In the genomic region with DNA sequence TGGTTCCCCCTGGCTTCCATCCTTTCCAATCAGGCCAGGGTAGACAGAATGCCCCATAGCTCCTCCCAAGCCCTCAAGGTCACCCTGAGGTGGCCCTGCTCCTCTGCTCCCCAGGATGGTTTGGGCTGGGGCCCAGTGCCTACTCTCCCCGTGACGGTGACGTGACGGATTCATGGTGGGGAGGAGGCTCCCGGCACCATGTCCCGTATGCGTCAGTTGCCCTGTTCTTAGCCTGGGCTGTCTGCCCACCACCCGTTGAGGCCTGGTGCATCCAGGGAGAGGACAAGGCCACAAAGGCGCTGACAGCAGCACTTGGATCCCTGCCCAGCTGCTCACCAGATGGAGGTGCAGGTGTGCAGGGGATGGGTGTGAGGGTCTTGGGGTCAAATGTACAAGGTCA, we compare ENCODE assay signal across 13 mouse cellular contexts. TPM values are rescaled to one million over a fixed set of nuclear protein-coding genes. Genes with fewer than 3 reads are reported as not detected.
A peak's percentile ranks its signal among the peaks of the same experiment; 100 is the strongest.
DNase-seq lines count a peak whose midpoint lies in the region; ATAC-seq and TF ChIP-seq lines count a peak whose summit lies in the region.
"Had no signal": no experiment of that assay in that cellular context is flagged by ENCODE, and none has a peak within 500 bp of the region (broad histone marks: within the 10 kb centered on the region; RNA-seq: fewer than 3 reads in every experiment).

No protein-coding gene starts in this region.

- H3K9me3 ChIP-seq in hindbrain, postnatal 0 days (ENCODE audit: low read length) = no peaks in the 10 kb centered on the region
- no peaks in the 10 kb centered on the region for H3K9me3 ChIP-seq in intestine, embryonic 16.5 days (ENCODE audit: control insufficient read depth, low read length)
- H3K9me3 ChIP-seq: midbrain, embryonic 15.5 days; stomach, embryonic 15.5 days had no signal

- H3K27ac ChIP-seq in gastrocnemius, adult 2 months = no peak overlapping the region
- peak overlapping the region; percentile 24 for H3K27ac ChIP-seq in cortical plate, adult 2 months (ENCODE audit: insufficient read depth, low read length)
- no peak overlapping the region for H3K27ac ChIP-seq in hindbrain, postnatal 0 days
- H3K27ac ChIP-seq in intestine, embryonic 16.5 days (ENCODE audit: low read length) = no peak overlapping the region
- H3K27ac ChIP-seq: kidney, postnatal 0 days; midbrain, embryonic 15.5 days; stomach, embryonic 15.5 days had no signal

- no peaks in the 10 kb centered on the region for H3K27me3 ChIP-seq in hindbrain, postnatal 0 days (ENCODE audit: insufficient read depth, low read length)
- peaks cover 27% of the 10 kb centered on the region for H3K27me3 ChIP-seq in intestine, embryonic 16.5 days (replicated peaks; ENCODE audit: control insufficient read depth, insufficient read depth, low read length)

- WGBS in hindbrain, postnatal 0 days = 37% methylated on average over 9 of the region's 9 CpGs
- 78% methylated on average over 9 of the region's 9 CpGs for WGBS in intestine, embryonic 16.5 days

- no peak overlapping the region for H3K4me2 ChIP-seq in hindbrain, postnatal 0 days (ENCODE audit: low read depth, low read length)
- H3K4me2 ChIP-seq in intestine, embryonic 16.5 days (ENCODE audit: low read depth, low read length) = no peak overlapping the region
- H3K4me2 ChIP-seq: midbrain, embryonic 15.5 days; stomach, embryonic 15.5 days had no signal

- no peaks in the 10 kb centered on the region; the same call in 1 of the 2 replicates for H3K36me3 ChIP-seq in hindbrain, postnatal 0 days (ENCODE audit: insufficient read depth, low read length)
- H3K36me3 ChIP-seq in intestine, embryonic 16.5 days (ENCODE audit: control insufficient read depth, insufficient read depth, low read length) = no peaks in the 10 kb centered on the region
- H3K36me3 ChIP-seq: stomach, embryonic 15.5 days had no signal

- TF ChIP-seq CTCF in gastrocnemius, adult 2 months (IDR thresholded peaks at IDR 0.05) = no peak
- TF ChIP-seq CTCF in cortical plate, adult 2 months (IDR thresholded peaks at IDR 0.05; ENCODE audit: extremely low read depth, insufficient read depth, low read length) = no peak
- TF ChIP-seq CTCF in hindbrain, postnatal 0 days (IDR thresholded peaks at IDR 0.05; ENCODE audit: low read depth) = no peak

- peak; percentile 26 for DNase-seq in gastrocnemius, adult 2 months
- no peak for DNase-seq in gastrocnemius, postnatal 25 days
- peak; percentile 21 for DNase-seq in ovary, adult 18-20 months (ENCODE audit: low spot score)
- DNase-seq in ovary, postnatal 14 days (ENCODE audit: low spot score) = no peak
- no peak for DNase-seq in hindbrain, postnatal 0 days (ENCODE audit: low spot score)
- no peak for DNase-seq in lung, postnatal 25 days (ENCODE audit: low spot score)
- DNase-seq: gastrocnemius, postnatal 36 days had no signal

- H3K4me1 ChIP-seq in cortical plate, adult 2 months (ENCODE audit: control insufficient read depth, insufficient read depth, low read length) = peaks cover 34% of the 10 kb centered on the region
- H3K4me1 ChIP-seq in hindbrain, postnatal 0 days (ENCODE audit: insufficient read depth, low read length) = peaks cover 7% of the 10 kb centered on the region; the same call in 1 of the 2 replicates
- H3K4me1 ChIP-seq in intestine, embryonic 16.5 days (ENCODE audit: control insufficient read depth, insufficient read depth, low read length) = no peaks in the 10 kb centered on the region

- H3K4me3 ChIP-seq in gastrocnemius, adult 2 months = no peak overlapping the region
- H3K4me3 ChIP-seq in cortical plate, adult 2 months (ENCODE audit: insufficient read depth, low read length) = no peak overlapping the region
- H3K4me3 ChIP-seq in hindbrain, postnatal 0 days (ENCODE audit: low read length) = no peak overlapping the region
- H3K4me3 ChIP-seq in intestine, embryonic 16.5 days (ENCODE audit: low read length) = no peak overlapping the region
- H3K4me3 ChIP-seq: midbrain, embryonic 15.5 days; stomach, embryonic 15.5 days had no signal

- H3K9ac ChIP-seq in hindbrain, postnatal 0 days (replicated peaks; ENCODE audit: low read length) = no peak overlapping the region
- H3K9ac ChIP-seq in intestine, embryonic 16.5 days (ENCODE audit: low read depth, low read length) = no peak overlapping the region
- H3K9ac ChIP-seq: midbrain, embryonic 15.5 days; stomach, embryonic 15.5 days had no signal

- TF ChIP-seq POLR2A in cortical plate, adult 2 months (IDR thresholded peaks at IDR 0.05; ENCODE audit: extremely low read depth, insufficient read depth, low read length) = no peak

- intact Hi-C loops in gastrocnemius, adult 2 months (cut with DNase I) = no loop called here

- peak; percentile 18 for ATAC-seq in hindbrain, postnatal 0 days
- no peak for ATAC-seq in intestine, embryonic 16.5 days
- ATAC-seq: midbrain, embryonic 15.5 days had no signal

RNA-seq across cellular contexts. Expression of a gene that starts 41.6 kb away (rescaled TPM):
- total RNA-seq in gastrocnemius, adult 2 months (2021) = under 1 TPM in 1 of 2 experiments, not detected in 1; 0.03 TPM
- total RNA-seq in gastrocnemius, postnatal 25 days (2021) = under 1 TPM; 0.05 to 0.31 TPM
- 59.2 and 65.2 TPM in 2 replicates for polyA plus RNA-seq in cortical plate, adult 2 months (2012; rRNA removed)
- 40.9 and 43.1 TPM in 2 replicates for total RNA-seq in hindbrain, postnatal 0 days (2014; rRNA removed)
- polyA plus RNA-seq in hindbrain, postnatal 0 days (2015; fragmentation: Nextera tagmentation; extraction: Ambion mirVana) = 8.4 and 9.1 TPM in 2 replicates
- 0.06 and 0.13 TPM in 2 replicates for polyA plus RNA-seq in intestine, embryonic 16.5 days (2015; fragmentation: Nextera tagmentation; extraction: Ambion mirVana)
- polyA plus RNA-seq: liver, embryonic 16.5 days had no signal

Comparison
In these comparisons a context has a peak if more than half of its experiments do, and no peak if none do; other contexts are left out.
1. DNase-seq: peak in gastrocnemius, adult 2 months (single experiment) and ovary, adult 18-20 months (single experiment); none in gastrocnemius, postnatal 25 days (single experiment), ovary, postnatal 14 days (single experiment), hindbrain, postnatal 0 days (single experiment) and lung, postnatal 25 days (single experiment).
2. RNA of a gene that starts 41.6 kb away (total RNA-seq): 40.9 to 43.1 TPM in hindbrain, postnatal 0 days; 0.05 to 0.31 TPM in gastrocnemius, postnatal 25 days and 0.03 TPM in gastrocnemius, adult 2 months; every median in the first group is over 10 times any median in the second.